In the genomic region with DNA sequence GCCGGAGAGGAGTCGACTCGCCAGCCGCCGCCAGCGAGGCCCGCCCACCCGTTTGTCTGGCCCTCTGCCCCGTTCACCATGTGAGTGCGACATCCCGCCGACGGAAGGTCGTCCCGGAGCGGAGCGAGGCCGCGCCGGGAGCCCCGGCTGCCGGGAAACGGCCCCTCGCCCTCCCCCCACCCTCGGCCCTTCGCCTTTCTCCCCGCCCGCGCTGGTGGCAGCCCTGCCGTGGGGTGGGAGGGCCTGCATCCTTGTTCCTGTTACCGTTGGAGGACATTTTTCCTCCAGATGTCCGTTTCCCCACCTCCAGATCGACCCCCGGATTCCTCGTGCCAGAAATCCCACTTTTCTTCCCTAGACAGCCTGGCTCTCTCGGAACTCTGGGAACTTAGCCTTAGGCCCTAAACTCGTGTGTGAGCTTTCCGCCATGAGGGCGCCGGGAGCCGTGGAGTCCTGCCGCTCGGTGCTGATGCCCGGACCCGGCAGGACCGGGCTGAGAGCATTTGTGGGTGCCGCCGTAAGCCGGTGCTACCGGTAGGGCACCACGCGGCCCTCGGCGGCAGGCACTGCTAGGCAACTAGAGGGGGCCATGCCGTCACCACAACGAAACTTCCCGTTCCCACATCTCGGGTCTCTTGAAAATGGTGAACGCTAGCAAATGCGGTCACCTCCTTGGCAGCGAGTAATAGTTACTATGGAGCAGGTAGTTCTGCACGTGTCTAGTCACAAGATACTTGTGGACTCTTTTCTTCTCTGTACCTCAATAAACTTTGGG, we compare ENCODE assay signal across 7 mouse cellular contexts. TPM values are rescaled to one million over a fixed set of nuclear protein-coding genes. Genes with fewer than 3 reads are reported as not detected.
A peak's percentile ranks its signal among the peaks of the same experiment; 100 is the strongest.
DNase-seq lines count a peak whose midpoint lies in the region; ATAC-seq and TF ChIP-seq lines count a peak whose summit lies in the region.

No protein-coding gene starts in this region.

- TF ChIP-seq CTCF in MEL (IDR thresholded peaks at IDR 0.05 in 2 of 3, conservative IDR thresholded peaks at IDR 0.05 in 1 of 3; ENCODE audit: control insufficient read depth in 1 of 3, insufficient read depth in 1 of 3, low read depth in 2 of 3, low read length in 3 of 3, poor library complexity in 1 of 3, severe bottlenecking in 1 of 3), result no peak

- H3K27me3 ChIP-seq in MEL (ENCODE audit: control insufficient read depth in 1 of 2, insufficient read depth in 2 of 2, low read length in 2 of 2), result no peaks in the 10 kb centered on the region
- no peaks in the 10 kb centered on the region for H3K27me3 ChIP-seq in hindbrain, embryonic 16.5 days (replicated peaks; ENCODE audit: control insufficient read depth, insufficient read depth, low read length)
- no peaks in the 10 kb centered on the region for H3K27me3 ChIP-seq in megakaryocyte, embryonic 14.5 days (replicated peaks)

- under 1% methylated on average over 36 of the region's 62 CpGs for WGBS in hindbrain, embryonic 16.5 days

- peak; percentile 85 for DNase-seq in MEL (ENCODE audit: low read depth, low spot score)
- DNase-seq in c-Kit-positive CD71-negative TER-119-negative erythroid progenitor cells, embryonic 14.5 days (ENCODE audit: low read depth), result peak; percentile 46
- peak; percentile 45 to 47 for DNase-seq in frontal cortex, postnatal 14 days (ENCODE audit: low spot score in 2 of 2)
- DNase-seq in left cerebral cortex, postnatal 14 days (ENCODE audit: low spot score in 2 of 2), result peak; percentile 30 to 62
- peak; percentile 44 for DNase-seq in right cerebral cortex, postnatal 4 days

- ATAC-seq in hindbrain, embryonic 16.5 days, result peak; percentile 28

- H3K9ac ChIP-seq in MEL (ENCODE audit: control insufficient read depth, low read depth, low read length, poor library complexity, severe bottlenecking), result peak overlapping the region; percentile 89
- H3K9ac ChIP-seq in hindbrain, embryonic 16.5 days (ENCODE audit: low read depth, low read length), result peak overlapping the region; percentile 86

- peak overlapping the region; percentile 77 for H3K4me2 ChIP-seq in hindbrain, embryonic 16.5 days (ENCODE audit: low read length)

- H3K27ac ChIP-seq in MEL (ENCODE audit: control insufficient read depth, low read depth, low read length), result peak overlapping the region; percentile 70
- H3K27ac ChIP-seq in hindbrain, embryonic 16.5 days (ENCODE audit: low read depth, low read length), result peak overlapping the region; percentile 98

- H3K4me3 ChIP-seq in MEL (ENCODE audit: control insufficient read depth in 1 of 2, insufficient read depth in 1 of 2, low read depth in 2 of 2, low read length in 2 of 2), result peak overlapping the region; percentile 76 to 94
- H3K4me3 ChIP-seq in hindbrain, embryonic 16.5 days (ENCODE audit: low read length), result peak overlapping the region; percentile 87
- H3K4me3 ChIP-seq in megakaryocyte, embryonic 14.5 days (replicated peaks), result peak overlapping the region; percentile 97

- H3K9me3 ChIP-seq in MEL (replicated peaks; ENCODE audit: insufficient read depth, low read length), result no peaks in the 10 kb centered on the region
- H3K9me3 ChIP-seq in hindbrain, embryonic 16.5 days (ENCODE audit: control insufficient read depth, low read length), result no peaks in the 10 kb centered on the region
- H3K9me3 ChIP-seq in megakaryocyte, embryonic 14.5 days, result no peaks in the 10 kb centered on the region

- intact Hi-C loops in left cerebral cortex, postnatal 14 days (cut with DNase I), result no loop called here

- TF ChIP-seq POLR2A in MEL (IDR thresholded peaks at IDR 0.05; ENCODE audit: control insufficient read depth in 1 of 2, insufficient read depth in 1 of 2, low read depth in 1 of 2, low read length in 2 of 2, poor library complexity in 1 of 2), result peak in 1 of 2 experiments; percentile 10; a peak in 2 of 4 replicates

- no peak for TF ChIP-seq RAD21 in MEL (IDR thresholded peaks at IDR 0.05; ENCODE audit: low read depth, low read length)

- H3K4me1 ChIP-seq in MEL (ENCODE audit: control insufficient read depth in 1 of 2, insufficient read depth in 2 of 2, low read length in 2 of 2), result peaks cover 16 to 17% of the 10 kb centered on the region in 2 experiments
- H3K4me1 ChIP-seq in hindbrain, embryonic 16.5 days (ENCODE audit: control insufficient read depth, insufficient read depth, low read depth, low read length), result peaks cover 21% of the 10 kb centered on the region
- H3K4me1 ChIP-seq in megakaryocyte, embryonic 14.5 days, result peaks cover 51% of the 10 kb centered on the region

- no peak for TF ChIP-seq EP300 in MEL (IDR thresholded peaks at IDR 0.05; ENCODE audit: low read depth in 1 of 2, low read length in 2 of 2)

- peaks cover 58% of the 10 kb centered on the region for H3K79me2 ChIP-seq in MEL (ENCODE audit: control insufficient read depth, insufficient read depth, low read length, poor library complexity)

- peaks cover 5 to 38% of the 10 kb centered on the region in 2 experiments; a peak in 3 of 4 replicates for H3K36me3 ChIP-seq in MEL (ENCODE audit: control insufficient read depth in 1 of 2, insufficient read depth in 2 of 2, low read length in 2 of 2)
- H3K36me3 ChIP-seq in hindbrain, embryonic 16.5 days (ENCODE audit: control insufficient read depth, insufficient read depth, low read length), result no peaks in the 10 kb centered on the region
- peaks cover 21% of the 10 kb centered on the region for H3K36me3 ChIP-seq in megakaryocyte, embryonic 14.5 days (replicated peaks; ENCODE audit: low read length)

TF ChIP-seq in MEL, 35 proteins besides CTCF, POLR2A, EP300 and RAD21 (continues in another document):
- TF ChIP-seq BHLHE40 (IDR thresholded peaks at IDR 0.05; ENCODE audit: borderline replicate concordance, low read depth, low read length) (peak; percentile 62; the same call in 1 of the 2 replicates), ZKSCAN1 (IDR thresholded peaks at IDR 0.05; ENCODE audit: low read depth, low read length) (no peak), UBTF (IDR thresholded peaks at IDR 0.05; ENCODE audit: borderline replicate concordance, insufficient read depth, low read depth, low read length) (no peak; the same call in 1 of the 2 replicates), GABPA (IDR thresholded peaks at IDR 0.05; ENCODE audit: low read depth, low read length) (no peak), JUND (IDR thresholded peaks at IDR 0.05; ENCODE audit: low read depth, low read length) (no peak), CHD1 (IDR thresholded peaks at IDR 0.05; ENCODE audit: low read depth, low read length) (peak; percentile 96), SMC3 (IDR thresholded peaks at IDR 0.05; ENCODE audit: low read depth, low read length) (no peak), MXI1 (IDR thresholded peaks at IDR 0.05; ENCODE audit: low read depth, low read length) (peak; percentile 99), KAT2A (conservative IDR thresholded peaks at IDR 0.05; ENCODE audit: low read depth, low read length) (0 out of 2 replicates have a peak, but pooled peaks have one; percentile 2), USF2 (IDR thresholded peaks at IDR 0.05; ENCODE audit: borderline replicate concordance in 1 of 2, insufficient read depth in 1 of 2, low read depth in 1 of 2, low read length in 2 of 2) (no peak), ZMIZ1 (IDR thresholded peaks at IDR 0.05; ENCODE audit: low read depth, low read length) (peak; percentile 49; the same call in 1 of the 2 replicates), GATA1 (IDR thresholded peaks at IDR 0.05; ENCODE audit: low read depth, low read length) (no peak), USF1 (IDR thresholded peaks at IDR 0.05; ENCODE audit: low read depth, low read length) (peak; percentile 24; the same call in 1 of the 2 replicates), ZC3H11A (IDR thresholded peaks at IDR 0.05; ENCODE audit: low read depth, low read length) (no peak)

RNA-seq across cellular contexts. Expression of gene Ptges3, which starts 0.6 kb away (rescaled TPM):
- total RNA-seq in MEL (2012; rRNA removed), result 233 and 240 TPM in 2 replicates
- polyA plus RNA-seq in MEL (2012; ENCODE audit: insufficient read depth in 1 of 2, insufficient read length in 2 of 2, low read depth in 1 of 2, low replicate concordance in 2 of 2, missing spikeins in 1 of 2), result 100 to 1,000 TPM; 216 to 627 TPM
- 359 and 361 TPM in 2 replicates for polyA plus RNA-seq in hindbrain, embryonic 16.5 days (2015; fragmentation: Nextera tagmentation; extraction: Ambion mirVana)
- 100 to 1,000 TPM; 131 to 134 TPM for total RNA-seq in left cerebral cortex, postnatal 14 days (2021)
- polyA plus RNA-seq in megakaryocyte, embryonic 14.5 days (2012; ENCODE audit: insufficient read depth, low replicate concordance), result 77.9 and 96.2 TPM in 2 replicates

RNA-seq across cellular contexts. Expression of gene Atp5b, which starts 23.7 kb away (rescaled TPM):
- 2,164 and 2,193 TPM in 2 replicates for total RNA-seq in MEL (2012; rRNA removed)
- polyA plus RNA-seq in MEL (2012; ENCODE audit: insufficient read depth in 1 of 2, insufficient read length in 2 of 2, low read depth in 1 of 2, low replicate concordance in 2 of 2, missing spikeins in 1 of 2), result 1,000 to 10,000 TPM in 1 of 2 experiments, 100 to 1,000 TPM in 1; 545 to 2,318 TPM
- 2,423 and 2,704 TPM in 2 replicates for polyA plus RNA-seq in hindbrain, embryonic 16.5 days (2015; fragmentation: Nextera tagmentation; extraction: Ambion mirVana)
- 1,000 to 10,000 TPM; 1,697 to 1,804 TPM for total RNA-seq in left cerebral cortex, postnatal 14 days (2021)
- 796 and 843 TPM in 2 replicates for polyA plus RNA-seq in megakaryocyte, embryonic 14.5 days (2012; ENCODE audit: insufficient read depth, low replicate concordance)

RNA-seq across cellular contexts. Expression of gene Naca, which starts 24.0 kb away (rescaled TPM):
- 1,577 and 1,612 TPM in 2 replicates for total RNA-seq in MEL (2012; rRNA removed)
- 1,000 to 10,000 TPM in 1 of 2 experiments, 100 to 1,000 TPM in 1; 202 to 1,039 TPM for polyA plus RNA-seq in MEL (2012; ENCODE audit: insufficient read depth in 1 of 2, insufficient read length in 2 of 2, low read depth in 1 of 2, low replicate concordance in 2 of 2, missing spikeins in 1 of 2)
- 426 and 444 TPM in 2 replicates for polyA plus RNA-seq in hindbrain, embryonic 16.5 days (2015; fragmentation: Nextera tagmentation; extraction: Ambion mirVana)
- total RNA-seq in left cerebral cortex, postnatal 14 days (2021), result 100 to 1,000 TPM; 306 to 320 TPM
- 24.2 and 146 TPM in 2 replicates for polyA plus RNA-seq in megakaryocyte, embryonic 14.5 days (2012; ENCODE audit: insufficient read depth, low replicate concordance)

RNA-seq across cellular contexts. Expression of gene Baz2a, which starts 32.0 kb away (rescaled TPM):
- 5.5 and 8.2 TPM in 2 replicates for total RNA-seq in MEL (2012; rRNA removed)
- polyA plus RNA-seq in MEL (2012; ENCODE audit: insufficient read depth in 1 of 2, insufficient read length in 2 of 2, low read depth in 1 of 2, low replicate concordance in 2 of 2, missing spikeins in 1 of 2), result 10 to 100 TPM; 33.8 to 46.0 TPM
- polyA plus RNA-seq in hindbrain, embryonic 16.5 days (2015; fragmentation: Nextera tagmentation; extraction: Ambion mirVana), result 6.9 and 7.3 TPM in 2 replicates
- 10 to 100 TPM; 30.6 to 32.4 TPM for total RNA-seq in left cerebral cortex, postnatal 14 days (2021)
- 6.9 and 16.7 TPM in 2 replicates for polyA plus RNA-seq in megakaryocyte, embryonic 14.5 days (2012; ENCODE audit: insufficient read depth, low replicate concordance)

RNA-seq across cellular contexts. Expression of gene Prim1, which starts 44.4 kb away (rescaled TPM):
- 59.6 and 74.0 TPM in 2 replicates for total RNA-seq in MEL (2012; rRNA removed)
- 10 to 100 TPM in 1 of 2 experiments, not detected in 1; 71.5 TPM for polyA plus RNA-seq in MEL (2012; ENCODE audit: insufficient read depth in 1 of 2, insufficient read length in 2 of 2, low read depth in 1 of 2, low replicate concordance in 2 of 2, missing spikeins in 1 of 2)
- 37.2 and 40.2 TPM in 2 replicates for polyA plus RNA-seq in hindbrain, embryonic 16.5 days (2015; fragmentation: Nextera tagmentation; extraction: Ambion mirVana)
- 1 to 10 TPM; 6.4 to 7.2 TPM for total RNA-seq in left cerebral cortex, postnatal 14 days (2021)
- polyA plus RNA-seq in megakaryocyte, embryonic 14.5 days (2012; ENCODE audit: insufficient read depth, low replicate concordance), result 2.6 TPM in 1 of 2 replicates, not detected in the other

Comparison
In these comparisons a context has a peak if more than half of its experiments do, and no peak if none do; other contexts are left out.
1. Peak in every context shown above with its lines: DNase-seq, ATAC-seq, H3K4me3 ChIP-seq and H3K27ac ChIP-seq.